Mouse (Mus musculus): ENCODE results near the gene Nln. TPM values are rescaled to one million over a fixed set of nuclear protein-coding genes. Genes with fewer than 3 reads are reported as not detected.

The Nln gene
- total and polyA plus RNA-seq, 2 experiments = 9.8 to 33.9 TPM

GRCm38 (mm10) chr13:104011289-104011688, 98.1 kb downstream of the Nln start:
- Histone ChIP-seq H3K36me3 (ENCODE audit: control insufficient read depth, insufficient read depth, low read length) (no peaks in the 10 kb centered on the region), H3K4me3 (ENCODE audit: insufficient read depth, low read depth, low read length) (no peak overlapping the region), H3K4me1 (ENCODE audit: control insufficient read depth, insufficient read depth, low read length) (no peaks in the 10 kb centered on the region), H3K27me3 (ENCODE audit: control insufficient read depth, insufficient read depth, low read length) (no peaks in the 10 kb centered on the region), H3K79me2 (ENCODE audit: control insufficient read depth, insufficient read depth, low read length) (no peaks in the 10 kb centered on the region), H3K27ac (replicated peaks; ENCODE audit: insufficient read depth, low read depth, low read length) (no peak overlapping the region), H3K9ac (ENCODE audit: low read depth, low read length) (no peak overlapping the region)
- WGBS = 97% methylated on average over 5 of the region's 5 CpGs
- no peak for TF ChIP-seq POLR2A (IDR thresholded peaks at IDR 0.05; ENCODE audit: extremely low read depth, insufficient read depth, low read length)
- no peak for TF ChIP-seq CTCF (IDR thresholded peaks at IDR 0.05; ENCODE audit: low read depth, low read length)
- no peak for DNase-seq (ENCODE audit: extremely low read depth, low read depth, low spot score)

- Histone ChIP-seq H3K4me3 (ENCODE audit: insufficient read depth, low read depth, low read length) (no peak overlapping the region), H3K79me2 (ENCODE audit: control insufficient read depth, insufficient read depth, low read length) (no peaks in the 10 kb centered on the region), H3K9ac (ENCODE audit: low read depth, low read length) (no peak overlapping the region), H3K27me3 (ENCODE audit: control insufficient read depth, insufficient read depth, low read length) (no peaks in the 10 kb centered on the region), H3K27ac (replicated peaks; ENCODE audit: insufficient read depth, low read depth, low read length) (no peak overlapping the region), H3K4me1 (ENCODE audit: control insufficient read depth, insufficient read depth, low read length) (no peaks in the 10 kb centered on the region), H3K36me3 (ENCODE audit: control insufficient read depth, insufficient read depth, low read length) (no peaks in the 10 kb centered on the region)
- DNase-seq (ENCODE audit: extremely low read depth, low read depth, low spot score) = no peak
- WGBS = 87% methylated on average over 6 of the region's 6 CpGs
- TF ChIP-seq CTCF (IDR thresholded peaks at IDR 0.05; ENCODE audit: low read depth, low read length) (no peak), POLR2A (IDR thresholded peaks at IDR 0.05; ENCODE audit: extremely low read depth, insufficient read depth, low read length) (no peak)
These were observed 104.1 kb downstream of the Nln start for GRCm38 (mm10) chr13:104005231-104005845.

GRCm38 (mm10) chr13:103994085-103994455, 115.3 kb downstream of the Nln start:
- WGBS = 87% methylated on average over 5 of the region's 5 CpGs
- no peak for DNase-seq (ENCODE audit: extremely low read depth, low read depth, low spot score)
- H3K79me2 ChIP-seq (ENCODE audit: control insufficient read depth, insufficient read depth, low read length) = no peaks in the 10 kb centered on the region

GRCm38 (mm10) chr13:103993142-103994084, 116.0 kb downstream of the Nln start:
- no peaks in the 10 kb centered on the region for H3K27me3 ChIP-seq (ENCODE audit: control insufficient read depth, insufficient read depth, low read length)
- DNase-seq (ENCODE audit: extremely low read depth, low read depth, low spot score) = no peak
- H3K79me2 ChIP-seq (ENCODE audit: control insufficient read depth, insufficient read depth, low read length) = no peaks in the 10 kb centered on the region
- H3K4me1 ChIP-seq (ENCODE audit: control insufficient read depth, insufficient read depth, low read length) = no peaks in the 10 kb centered on the region
- 78% methylated on average over 8 of the region's 8 CpGs for WGBS
- H3K9ac ChIP-seq (ENCODE audit: low read depth, low read length) = no peak overlapping the region
- no peaks in the 10 kb centered on the region for H3K36me3 ChIP-seq (ENCODE audit: control insufficient read depth, insufficient read depth, low read length)
- TF ChIP-seq POLR2A (IDR thresholded peaks at IDR 0.05; ENCODE audit: extremely low read depth, insufficient read depth, low read length) = no peak
- no peak for TF ChIP-seq CTCF (IDR thresholded peaks at IDR 0.05; ENCODE audit: low read depth, low read length)
- H3K4me3 ChIP-seq (ENCODE audit: insufficient read depth, low read depth, low read length) = no peak overlapping the region
- no peak overlapping the region for H3K27ac ChIP-seq (replicated peaks; ENCODE audit: insufficient read depth, low read depth, low read length)

More at GRCm38 (mm10) chr13:103994085-103994455, 115.3 kb downstream of the Nln start:
- Histone ChIP-seq H3K4me3 (ENCODE audit: insufficient read depth, low read depth, low read length) (no peak overlapping the region), H3K36me3 (ENCODE audit: control insufficient read depth, insufficient read depth, low read length) (no peaks in the 10 kb centered on the region), H3K27ac (replicated peaks; ENCODE audit: insufficient read depth, low read depth, low read length) (no peak overlapping the region), H3K9ac (ENCODE audit: low read depth, low read length) (no peak overlapping the region), H3K27me3 (ENCODE audit: control insufficient read depth, insufficient read depth, low read length) (no peaks in the 10 kb centered on the region), H3K4me1 (ENCODE audit: control insufficient read depth, insufficient read depth, low read length) (no peaks in the 10 kb centered on the region)
- no peak for TF ChIP-seq POLR2A (IDR thresholded peaks at IDR 0.05; ENCODE audit: extremely low read depth, insufficient read depth, low read length)
- TF ChIP-seq CTCF (IDR thresholded peaks at IDR 0.05; ENCODE audit: low read depth, low read length) = no peak

GRCm38 (mm10) chr13:103986660-103987059, 122.8 kb downstream of the Nln start:
- H3K36me3 ChIP-seq (ENCODE audit: control insufficient read depth, insufficient read depth, low read length) = no peaks in the 10 kb centered on the region
- no peak overlapping the region for H3K4me3 ChIP-seq (ENCODE audit: insufficient read depth, low read depth, low read length)
- no peaks in the 10 kb centered on the region for H3K27me3 ChIP-seq (ENCODE audit: control insufficient read depth, insufficient read depth, low read length)
- no peaks in the 10 kb centered on the region for H3K79me2 ChIP-seq (ENCODE audit: control insufficient read depth, insufficient read depth, low read length)
- DNase-seq (ENCODE audit: extremely low read depth, low read depth, low spot score) = no peak
- H3K27ac ChIP-seq (replicated peaks; ENCODE audit: insufficient read depth, low read depth, low read length) = no peak overlapping the region
- H3K4me1 ChIP-seq (ENCODE audit: control insufficient read depth, insufficient read depth, low read length) = no peaks in the 10 kb centered on the region
- 74% methylated on average over 4 of the region's 4 CpGs for WGBS
- no peak overlapping the region for H3K9ac ChIP-seq (ENCODE audit: low read depth, low read length)
- TF ChIP-seq POLR2A (IDR thresholded peaks at IDR 0.05; ENCODE audit: extremely low read depth, insufficient read depth, low read length) (no peak), CTCF (IDR thresholded peaks at IDR 0.05; ENCODE audit: low read depth, low read length) (no peak)

Data from liver, adult 2 months (tissue).